Mouse (Mus musculus) testis, adult 2 months (tissue): ENCODE results near the gene Vmn2r13.
"Not testable (repeated sequence)": the region's sequence is repeated elsewhere in the genome, so short reads cannot be mapped to it uniquely, and the experiment has no call there.

Experiments used
- CTCF ChIP-seq: fragments of 200-500 bp; IDR thresholded peaks from 2 replicates; pipeline ENCODE4 v1.5.1; 2012; ENCODE audit warnings: low read depth, mild to moderate bottlenecking, inconsistent platforms, low read length, moderate library complexity; ENCODE audit not compliant: control insufficient read depth, insufficient read depth, insufficient replicate concordance
- POLR2A ChIP-seq: fragments of 200-500 bp; IDR thresholded peaks from 2 replicates; pipeline ENCODE4 v1.6.1; 2012; ENCODE audit warnings: low read depth, mild to moderate bottlenecking, inconsistent platforms, low read length, moderate library complexity; ENCODE audit not compliant: control insufficient read depth

DNA sequence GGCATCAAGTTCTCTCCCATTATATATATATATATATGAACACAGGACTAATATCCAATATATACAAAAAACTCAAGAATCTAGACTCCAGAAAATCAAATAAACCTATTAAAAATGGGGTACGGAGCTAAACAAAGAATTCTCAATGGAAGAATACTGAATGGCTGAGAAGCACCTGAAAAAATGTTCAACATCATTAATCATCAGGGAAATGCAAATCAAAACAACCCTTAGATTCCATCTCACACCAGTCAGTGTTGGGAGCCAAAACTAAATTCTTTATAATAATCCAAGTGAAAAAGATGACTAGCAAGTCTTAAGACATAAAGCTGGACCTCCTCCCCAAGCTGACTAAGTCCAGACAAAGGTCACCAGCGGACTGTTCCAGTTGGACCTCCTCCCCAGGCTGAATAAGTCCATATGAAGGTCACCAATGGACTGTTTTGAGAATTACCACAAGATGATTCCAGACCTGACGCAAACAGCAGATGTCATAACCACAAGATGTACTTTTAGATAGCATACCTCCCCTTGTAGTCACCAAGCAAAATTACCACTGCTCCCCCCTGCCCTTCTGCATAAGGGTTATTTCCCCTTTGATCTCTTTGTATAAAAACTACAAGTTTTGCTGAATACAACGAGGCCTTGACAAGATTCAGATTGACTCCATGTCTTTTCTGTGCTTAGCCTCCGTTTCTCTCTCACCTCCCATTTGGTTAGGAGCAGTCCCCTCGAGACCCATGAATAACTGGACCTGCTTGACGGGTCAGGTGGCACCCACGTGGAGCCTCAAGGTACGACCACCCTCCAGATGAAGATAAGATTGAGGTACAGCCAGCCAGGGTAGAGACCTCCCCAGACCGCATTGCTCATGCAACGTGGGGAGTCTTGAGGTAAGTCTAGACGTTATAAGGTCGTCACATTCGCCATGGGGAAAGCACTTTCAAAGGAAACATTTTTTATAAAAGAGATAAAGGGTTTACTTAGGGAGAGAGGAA is 33.2 kb downstream of the Vmn2r13 start:
- TF ChIP-seq CTCF, POLR2A: not testable (repeated sequence)
